Mouse (Mus musculus): Measurements from ENCODE around the gene Polr3e. TPM values are rescaled to one million over a fixed set of nuclear protein-coding genes. Genes with fewer than 3 reads are reported as not detected.
A peak's percentile ranks its signal among the peaks of the same experiment; 100 is the strongest.

The Polr3e gene
- 37.9 and 38.2 TPM in 2 replicates for polyA plus RNA-seq (2015; fragmentation: Nextera tagmentation; extraction: Ambion mirVana)

DNA sequence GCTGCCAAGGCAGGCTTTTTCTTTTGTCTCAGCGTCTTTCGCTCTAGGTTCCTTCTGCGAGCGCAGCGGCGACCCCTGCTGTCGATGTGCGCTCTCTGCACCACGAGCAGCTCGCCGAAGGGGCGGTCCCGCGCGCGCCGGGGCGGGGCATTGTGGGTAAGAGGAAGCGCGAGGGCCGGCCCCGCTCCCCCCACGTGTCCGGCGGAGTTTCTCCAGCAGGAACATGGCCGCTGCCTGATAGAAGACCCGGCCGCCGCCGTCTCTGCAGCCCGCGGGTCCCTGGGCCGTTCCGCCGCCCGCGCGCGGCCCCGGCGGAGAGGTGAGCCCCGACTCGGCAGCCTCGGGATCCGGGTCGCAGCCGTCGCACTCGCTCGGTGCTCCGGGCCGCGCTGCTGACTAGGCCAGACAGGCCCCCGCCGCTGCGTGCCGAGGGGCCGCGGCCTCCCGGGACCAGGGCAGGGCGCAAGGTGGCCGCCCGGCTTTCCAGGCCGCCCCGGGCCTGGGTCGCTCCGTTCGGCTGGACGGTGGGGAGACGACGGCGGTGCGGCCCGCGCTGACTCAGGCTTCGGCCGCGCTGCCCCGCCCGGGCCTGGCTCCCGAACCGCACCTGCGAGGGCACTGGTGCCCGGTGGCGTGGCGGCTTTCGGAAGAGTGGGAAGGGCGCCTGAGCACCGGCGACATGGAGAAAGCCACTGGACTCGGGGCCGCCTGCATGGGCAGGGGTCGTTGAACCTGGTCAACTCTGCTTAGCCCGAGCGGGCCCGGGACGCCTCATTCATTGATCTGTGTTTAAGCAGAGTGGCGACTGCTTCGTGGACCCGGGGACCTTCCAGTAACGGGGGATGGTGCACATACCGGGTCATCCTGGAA lies at the start of gene Polr3e:
Polr3e (plus strand) TSS at position 153 of the 870 bp plus-strand sequence.
- peak; percentile 90 for ATAC-seq (ENCODE audit: insufficient number of reproducible peaks, insufficient read depth, low FRiP score, low TSS enrichment, low read depth)
- no peaks in the 10 kb centered on the region for H3K9me3 ChIP-seq
- no peaks in the 10 kb centered on the region for H3K27me3 ChIP-seq
- H3K9ac ChIP-seq = peak within 1 kb of the TSS; percentile 91
- peaks cover 16% of the 10 kb centered on the region for H3K4me1 ChIP-seq
- under 1% methylated on average over 102 of the region's 102 CpGs for WGBS
- H3K4me3 ChIP-seq = peak within 1 kb of the TSS; percentile 92
- H3K36me3 ChIP-seq = peaks cover under 1% of the 10 kb centered on the region; the same call in 1 of the 2 replicates
- H3K27ac ChIP-seq = peak within 1 kb of the TSS; percentile 81
- H3K4me2 ChIP-seq = peak within 1 kb of the TSS; percentile 77

DNA sequence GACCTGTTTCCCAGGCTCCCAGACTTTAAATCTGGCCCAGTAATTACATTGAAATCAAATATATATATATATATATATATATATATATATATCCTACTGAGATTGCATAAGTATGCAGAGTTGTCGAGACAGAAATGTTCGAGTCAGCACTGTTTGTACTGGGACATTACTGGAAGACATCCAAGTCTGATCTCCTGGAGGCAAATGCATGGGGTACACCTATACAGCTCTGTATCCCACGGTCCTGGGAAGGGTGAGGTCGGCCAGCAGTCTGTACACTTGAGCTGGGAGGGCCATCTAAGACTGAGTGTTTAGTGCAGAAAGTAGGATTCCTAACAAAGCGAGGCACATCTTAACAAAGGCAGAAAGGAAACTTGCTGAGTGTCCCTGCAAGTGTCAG lies 47.7 kb upstream of the Polr3e start:
- H3K4me1 ChIP-seq = peaks cover 45% of the 10 kb centered on the region
- no peak overlapping the region for H3K4me3 ChIP-seq
- no peak; the same call in 1 of the 2 replicates for ATAC-seq (ENCODE audit: insufficient number of reproducible peaks, insufficient read depth, low FRiP score, low TSS enrichment, low read depth)
- peak overlapping the region; percentile 76 for H3K27ac ChIP-seq
- peaks cover 8% of the 10 kb centered on the region for H3K36me3 ChIP-seq
- H3K9me3 ChIP-seq = no peaks in the 10 kb centered on the region
- WGBS = 36% methylated on average over 5 of the region's 5 CpGs
- no peaks in the 10 kb centered on the region for H3K27me3 ChIP-seq
- no peak overlapping the region for H3K9ac ChIP-seq
- peak overlapping the region; percentile 18; the same call in 1 of the 2 replicates for H3K4me2 ChIP-seq

DNA sequence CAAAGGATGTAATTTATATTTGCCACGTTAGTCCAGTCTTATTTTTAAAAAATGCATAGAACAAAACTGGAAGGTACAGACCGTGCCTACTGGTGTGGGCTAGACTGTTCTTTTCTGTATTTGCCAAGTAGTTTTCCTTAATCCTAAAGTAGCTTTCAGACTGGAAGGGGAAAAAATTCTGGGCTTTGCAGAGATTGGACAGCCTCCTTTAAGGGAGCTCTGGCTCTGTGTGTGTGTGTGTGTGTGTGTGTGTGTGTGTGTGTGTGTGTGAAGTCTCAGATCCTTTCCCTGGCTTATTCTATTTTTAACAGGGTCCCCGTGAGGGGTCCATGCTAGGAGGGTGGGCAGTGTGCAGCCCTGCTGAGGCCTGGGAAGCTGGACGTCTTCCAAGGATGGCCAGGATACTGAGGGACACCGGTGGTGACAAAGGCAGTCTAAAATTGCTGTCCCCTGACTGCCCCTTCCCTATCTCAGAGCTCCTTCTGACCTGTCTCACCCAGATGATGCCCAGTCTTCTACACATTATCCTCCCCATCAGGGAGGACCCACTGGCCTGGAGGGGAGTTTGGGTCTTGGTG lies 47.0 kb upstream of the Polr3e start:
- Histone ChIP-seq H3K9ac (no peak overlapping the region), H3K27me3 (no peaks in the 10 kb centered on the region), H3K9me3 (no peaks in the 10 kb centered on the region), H3K4me2 (0 out of 2 replicates have a peak overlapping the region, but pooled peaks have one; percentile 18), H3K4me3 (no peak overlapping the region), H3K4me1 (peaks cover 39% of the 10 kb centered on the region), H3K27ac (peak overlapping the region; percentile 76), H3K36me3 (peaks cover 12% of the 10 kb centered on the region)
- WGBS = 60% methylated on average over 5 of the region's 5 CpGs
- ATAC-seq (ENCODE audit: insufficient number of reproducible peaks, insufficient read depth, low FRiP score, low TSS enrichment, low read depth) = no peak

DNA sequence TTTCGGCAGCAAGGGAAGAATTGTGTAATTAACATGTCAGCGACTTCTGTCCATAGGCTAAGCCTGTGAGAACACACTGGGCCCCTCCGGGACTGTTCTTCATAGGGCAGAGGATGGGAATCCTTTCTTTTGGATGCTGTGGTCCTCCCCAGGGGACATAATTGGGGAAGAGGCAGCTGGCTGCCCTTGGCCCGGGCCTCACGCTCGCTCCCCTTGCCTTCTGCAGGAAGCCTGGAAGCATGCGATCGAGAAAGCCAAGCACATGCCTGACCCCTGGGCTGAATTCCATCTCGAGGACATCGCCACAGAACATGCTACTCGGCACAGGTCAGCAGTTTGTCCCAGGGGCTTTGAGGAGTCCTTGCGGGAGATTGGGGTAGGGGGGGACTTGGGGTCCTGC lies 44.5 kb upstream of the Polr3e start:
- Histone ChIP-seq H3K4me1 (peaks cover 19% of the 10 kb centered on the region), H3K4me2 (no peak overlapping the region), H3K27ac (no peak overlapping the region), H3K9ac (no peak overlapping the region), H3K36me3 (peaks cover 12% of the 10 kb centered on the region), H3K9me3 (no peaks in the 10 kb centered on the region), H3K4me3 (no peak overlapping the region), H3K27me3 (no peaks in the 10 kb centered on the region)
- WGBS = 75% methylated on average over 12 of the region's 12 CpGs
- ATAC-seq (ENCODE audit: insufficient number of reproducible peaks, insufficient read depth, low FRiP score, low TSS enrichment, low read depth) = no peak

DNA sequence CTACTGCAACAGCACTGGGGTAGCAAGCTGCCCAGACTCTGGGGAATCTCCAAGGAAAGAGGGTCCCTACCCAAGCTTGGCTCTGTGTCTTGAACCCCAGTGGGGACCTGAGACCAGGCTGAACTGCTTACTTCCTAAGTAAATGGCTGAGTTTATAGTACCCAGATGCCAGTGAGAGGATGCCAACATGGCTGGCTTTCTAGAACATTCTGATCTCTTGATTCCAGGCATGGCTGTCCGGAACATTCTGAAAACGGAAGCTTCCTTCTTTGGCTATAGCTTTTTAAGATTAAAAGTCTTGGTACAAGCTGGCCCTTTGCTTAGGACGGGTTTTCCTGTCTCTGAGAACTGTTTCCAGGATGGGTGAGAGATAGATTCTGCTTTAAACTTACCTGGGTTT lies 43.5 kb upstream of the Polr3e start:
- 88% methylated on average over 3 of the region's 3 CpGs for WGBS
- Histone ChIP-seq H3K4me2 (no peak overlapping the region), H3K27ac (no peak overlapping the region), H3K27me3 (no peaks in the 10 kb centered on the region), H3K9me3 (no peaks in the 10 kb centered on the region), H3K4me1 (peaks cover 18% of the 10 kb centered on the region), H3K9ac (no peak overlapping the region), H3K36me3 (peaks cover 12% of the 10 kb centered on the region), H3K4me3 (no peak overlapping the region)
- ATAC-seq (ENCODE audit: insufficient number of reproducible peaks, insufficient read depth, low FRiP score, low TSS enrichment, low read depth) = no peak

DNA sequence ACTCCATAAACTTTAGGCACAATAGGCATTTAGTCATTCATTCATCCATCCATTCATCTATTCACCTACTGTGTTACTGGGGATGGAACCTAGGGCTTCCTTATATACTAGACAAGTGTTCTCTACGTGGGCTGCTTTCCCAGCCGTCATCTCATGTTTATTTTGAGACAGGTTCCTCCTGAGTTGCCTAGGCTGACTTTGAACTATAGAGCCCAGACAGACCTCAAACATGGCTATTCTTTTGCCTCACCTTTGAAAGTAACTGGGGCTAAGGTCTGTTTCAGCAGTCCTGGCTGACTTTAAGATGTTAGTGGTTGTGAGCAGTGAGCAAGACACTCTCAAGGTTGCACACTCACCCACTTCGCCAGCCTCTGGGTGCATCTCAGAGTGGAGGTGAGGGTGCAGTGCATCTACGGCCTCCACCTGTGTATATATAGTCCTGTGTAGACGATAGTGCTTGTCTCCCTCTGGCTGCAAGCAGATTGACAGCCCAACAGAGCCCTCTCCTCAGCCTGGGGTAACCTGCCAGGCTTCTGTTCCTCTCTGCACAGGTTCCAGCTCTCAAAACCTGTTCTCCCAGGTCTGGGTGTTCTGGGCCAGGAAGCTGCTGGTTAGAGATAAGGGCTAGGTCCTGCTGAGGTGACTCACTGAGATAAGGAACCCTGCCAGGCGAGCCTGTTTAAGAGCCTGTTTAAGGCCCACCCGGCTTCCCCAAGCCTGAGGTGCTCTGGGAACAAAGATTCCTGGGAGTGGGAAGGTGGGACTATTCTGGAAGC lies 42.6 kb upstream of the Polr3e start:
- 67% methylated on average over 7 of the region's 7 CpGs for WGBS
- Histone ChIP-seq H3K4me2 (no peak overlapping the region), H3K9ac (no peak overlapping the region; the same call in 1 of the 2 replicates), H3K4me1 (peaks cover 9% of the 10 kb centered on the region), H3K27ac (no peak overlapping the region), H3K4me3 (no peak overlapping the region), H3K27me3 (no peaks in the 10 kb centered on the region), H3K9me3 (no peaks in the 10 kb centered on the region), H3K36me3 (peaks cover 20% of the 10 kb centered on the region)
- no peak for ATAC-seq (ENCODE audit: insufficient number of reproducible peaks, insufficient read depth, low FRiP score, low TSS enrichment, low read depth)

DNA sequence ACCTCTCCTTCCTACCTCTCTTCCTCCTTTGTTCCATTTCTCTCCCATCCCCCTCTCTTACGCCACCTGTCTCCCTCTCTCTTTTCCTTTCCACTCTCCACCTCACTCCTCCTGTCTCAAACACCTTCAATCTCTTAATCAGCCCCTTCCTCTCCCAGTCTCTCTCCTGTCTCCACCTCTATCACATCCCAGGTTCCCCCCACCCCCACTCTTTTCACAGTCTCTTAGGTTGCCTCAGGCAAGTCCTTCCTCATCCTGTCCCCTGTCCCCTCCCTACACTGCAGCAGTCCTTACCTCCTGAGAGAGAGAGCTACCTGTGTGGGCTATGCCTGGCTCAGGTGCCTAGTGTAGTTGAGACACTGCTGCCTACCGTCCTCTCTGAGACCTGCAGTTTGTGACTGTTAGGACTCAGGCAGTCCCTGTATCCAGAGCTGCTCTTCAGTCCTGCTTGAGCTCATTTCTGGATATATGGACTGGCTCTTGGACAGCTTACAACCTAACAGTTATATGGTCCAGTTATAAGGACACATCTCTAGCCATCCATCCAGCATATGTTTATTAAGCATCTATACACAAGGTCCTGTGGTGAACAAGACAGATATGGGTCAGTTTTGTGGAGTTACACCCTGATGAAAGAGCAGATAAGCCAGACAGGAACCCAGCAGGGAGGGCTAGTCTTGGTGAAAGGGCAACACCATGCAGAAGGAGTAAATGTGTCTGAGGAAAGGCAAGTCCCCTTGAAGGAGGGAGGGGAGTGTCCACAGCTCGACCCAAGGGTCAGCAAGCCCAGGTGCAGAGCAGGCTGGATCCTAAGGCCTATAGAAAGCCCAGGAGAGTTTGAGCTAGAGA lies 41.8 kb upstream of the Polr3e start:
- WGBS = 66% methylated on average over 3 of the region's 3 CpGs
- Histone ChIP-seq H3K27ac (no peak overlapping the region), H3K4me2 (no peak overlapping the region), H3K9ac (no peak overlapping the region; the same call in 1 of the 2 replicates), H3K36me3 (peaks cover 28% of the 10 kb centered on the region), H3K27me3 (no peaks in the 10 kb centered on the region), H3K4me1 (peaks cover 1% of the 10 kb centered on the region; the same call in 1 of the 2 replicates), H3K4me3 (no peak overlapping the region), H3K9me3 (no peaks in the 10 kb centered on the region)
- no peak for ATAC-seq (ENCODE audit: insufficient number of reproducible peaks, insufficient read depth, low FRiP score, low TSS enrichment, low read depth)

DNA sequence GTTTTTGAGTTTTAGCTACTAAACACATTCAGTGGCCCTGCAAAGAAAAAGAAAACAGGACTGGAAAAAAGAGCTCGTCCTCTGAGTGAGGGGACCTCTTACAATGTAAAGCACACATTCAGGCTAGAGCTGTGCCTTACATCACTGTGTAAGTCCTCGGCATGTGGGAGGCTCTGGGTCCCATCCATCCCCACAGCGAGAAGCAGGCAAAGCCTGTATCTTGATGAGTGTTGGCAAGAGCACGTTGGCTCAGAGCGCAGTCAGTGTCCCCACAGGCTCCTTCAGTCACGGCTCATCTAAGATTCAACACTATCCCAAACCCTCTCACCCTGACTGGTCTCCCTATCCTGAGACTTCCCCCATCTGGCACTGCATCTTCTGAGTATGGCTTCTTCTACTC lies 39.3 kb upstream of the Polr3e start:
- H3K9me3 ChIP-seq = no peaks in the 10 kb centered on the region
- no peak overlapping the region for H3K4me2 ChIP-seq
- H3K4me3 ChIP-seq = no peak overlapping the region
- H3K27ac ChIP-seq = no peak overlapping the region
- no peak for ATAC-seq (ENCODE audit: insufficient number of reproducible peaks, insufficient read depth, low FRiP score, low TSS enrichment, low read depth)
- no peaks in the 10 kb centered on the region for H3K4me1 ChIP-seq
- peaks cover 47% of the 10 kb centered on the region for H3K36me3 ChIP-seq
- H3K9ac ChIP-seq = no peak overlapping the region
- WGBS = 71% methylated on average over 6 of the region's 6 CpGs
- no peaks in the 10 kb centered on the region for H3K27me3 ChIP-seq

DNA sequence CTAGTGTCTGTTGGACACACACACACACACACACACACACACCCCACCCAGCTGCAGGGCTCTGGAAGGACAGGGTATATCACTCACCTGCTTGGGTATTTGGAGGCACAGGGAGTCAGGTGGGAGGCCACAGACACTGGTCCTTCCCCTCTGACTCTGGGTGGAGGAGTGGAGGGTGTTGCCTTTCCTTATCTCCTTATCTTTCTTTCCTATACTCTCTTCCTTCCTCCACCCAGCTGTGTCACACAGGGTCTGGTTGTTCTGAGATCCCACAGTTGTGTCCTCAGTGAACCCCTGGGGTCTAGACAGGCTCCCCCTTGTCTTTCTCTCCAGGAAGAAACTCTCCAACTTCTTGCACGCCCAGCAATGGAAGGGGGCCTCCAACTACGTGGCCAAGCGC lies 37.6 kb upstream of the Polr3e start:
- Histone ChIP-seq H3K4me3 (no peak overlapping the region), H3K9me3 (no peaks in the 10 kb centered on the region), H3K4me1 (no peaks in the 10 kb centered on the region), H3K9ac (no peak overlapping the region), H3K27me3 (no peaks in the 10 kb centered on the region), H3K4me2 (no peak overlapping the region), H3K36me3 (peaks cover 59% of the 10 kb centered on the region), H3K27ac (no peak overlapping the region)
- WGBS = 96% methylated on average over 3 of the region's 3 CpGs
- ATAC-seq (ENCODE audit: insufficient number of reproducible peaks, insufficient read depth, low FRiP score, low TSS enrichment, low read depth) = no peak

DNA sequence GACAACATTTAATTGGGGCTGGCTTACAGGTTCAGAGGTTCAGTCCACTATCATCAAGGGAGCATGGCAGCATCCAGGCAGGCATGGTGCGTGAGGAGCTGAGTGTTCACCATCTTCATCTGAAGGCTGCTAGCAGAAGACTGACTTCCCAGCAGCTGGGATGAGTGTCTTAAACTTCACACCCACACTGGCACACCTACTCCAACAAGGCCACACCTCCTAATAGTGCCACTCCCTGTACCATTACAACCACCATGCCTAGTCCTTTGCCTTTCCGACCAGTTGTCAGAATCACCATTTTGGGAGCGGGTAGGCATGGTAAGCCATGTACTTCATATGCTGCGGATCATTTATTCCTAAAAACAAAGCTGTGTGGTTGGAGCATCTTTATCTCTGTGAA lies 36.8 kb upstream of the Polr3e start:
- no peak overlapping the region for H3K4me3 ChIP-seq
- WGBS = 94% methylated on average over 4 of the region's 4 CpGs
- no peaks in the 10 kb centered on the region for H3K9me3 ChIP-seq
- H3K9ac ChIP-seq = no peak overlapping the region
- H3K36me3 ChIP-seq = peaks cover 63% of the 10 kb centered on the region
- no peak for ATAC-seq (ENCODE audit: insufficient number of reproducible peaks, insufficient read depth, low FRiP score, low TSS enrichment, low read depth)
- H3K4me1 ChIP-seq = no peaks in the 10 kb centered on the region
- no peak overlapping the region for H3K4me2 ChIP-seq
- H3K27ac ChIP-seq = no peak overlapping the region
- no peaks in the 10 kb centered on the region for H3K27me3 ChIP-seq

DNA sequence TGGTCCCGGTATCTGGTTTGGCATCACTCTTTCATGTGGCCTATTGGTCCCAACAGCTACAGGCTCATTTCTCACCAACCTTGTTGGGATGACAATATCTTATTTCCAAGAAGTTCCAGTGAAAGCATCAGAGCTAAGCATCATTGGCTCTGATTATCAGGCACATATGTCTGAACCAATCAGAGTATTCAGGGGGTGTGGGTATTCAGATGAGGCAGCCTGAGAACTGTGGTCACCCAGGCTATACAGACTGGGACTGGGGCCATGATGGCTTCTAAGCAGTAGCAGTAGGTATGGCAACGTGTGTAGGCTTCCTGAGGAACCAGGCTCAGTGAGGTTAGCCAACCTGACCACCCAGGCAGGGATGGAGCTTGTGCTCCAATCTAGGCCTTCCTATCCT lies 36.1 kb upstream of the Polr3e start:
- 63% methylated on average over 2 of the region's 2 CpGs for WGBS
- H3K27me3 ChIP-seq = no peaks in the 10 kb centered on the region
- no peak overlapping the region for H3K4me3 ChIP-seq
- H3K4me2 ChIP-seq = no peak overlapping the region
- no peaks in the 10 kb centered on the region for H3K9me3 ChIP-seq
- H3K27ac ChIP-seq = no peak overlapping the region
- no peak overlapping the region for H3K9ac ChIP-seq
- H3K36me3 ChIP-seq = peaks cover 70% of the 10 kb centered on the region
- ATAC-seq (ENCODE audit: insufficient number of reproducible peaks, insufficient read depth, low FRiP score, low TSS enrichment, low read depth) = no peak
- H3K4me1 ChIP-seq = no peaks in the 10 kb centered on the region
